Mouse (Mus musculus) MEL (cell line): ENCODE measurements around the gene Micu1.

ENCODE experiments used
- CTCF ChIP-seq, 3 experiments: IDR thresholded peaks in 2 of 3; conservative IDR thresholded peaks in 1 of 3; 2 replicates each; pipeline ENCODE4 v1.5.1; 2011 to 2012; ENCODE audit warnings: low read length in 3 of 3, low read depth in 2 of 3, mild to moderate bottlenecking in 2 of 3, improper control_type of control experiment in 1 of 3, inconsistent platforms in 1 of 3, mixed read lengths in 1 of 3, moderate library complexity in 1 of 3; ENCODE audit not compliant: control insufficient read depth in 1 of 3, insufficient read depth in 1 of 3, poor library complexity in 1 of 3, severe bottlenecking in 1 of 3
- EP300 ChIP-seq, 2 experiments: IDR thresholded peaks; 2 replicates each; pipeline ENCODE4 v1.6.1; 2011; ENCODE audit warnings: improper control_type of control experiment in 2 of 2, low read length in 2 of 2, low read depth in 1 of 2, mild to moderate bottlenecking in 1 of 2
- GATA1 ChIP-seq: IDR thresholded peaks from 2 replicates; pipeline ENCODE4 v1.6.1; 2011; ENCODE audit warnings: low read depth, low read length, improper control_type of control experiment
- JUND ChIP-seq: IDR thresholded peaks from 2 replicates; pipeline ENCODE4 v1.6.1; 2011; ENCODE audit warnings: low read depth, mild to moderate bottlenecking, improper control_type of control experiment, low read length
- KAT2A ChIP-seq: conservative IDR thresholded peaks from 2 replicates; pipeline ENCODE4 v1.6.1; 2012; ENCODE audit warnings: low read depth, low read length, improper control_type of control experiment, inconsistent platforms
- NELFE ChIP-seq: IDR thresholded peaks from 2 replicates; pipeline ENCODE4 v1.6.1; 2011; ENCODE audit warnings: low read depth, low read length, improper control_type of control experiment
- NRF1 ChIP-seq: IDR thresholded peaks from 2 replicates; pipeline ENCODE4 v1.6.1; 2014; ENCODE audit warnings: low read depth, mild to moderate bottlenecking, inconsistent platforms, low read length, improper control_type of control experiment, moderate library complexity; ENCODE audit not compliant: poor library complexity, insufficient read depth, severe bottlenecking
- POLR2A ChIP-seq, 2 experiments: IDR thresholded peaks; 2 replicates each; pipeline ENCODE4 v1.6.1; 2011 to 2012; ENCODE audit warnings: low read length in 2 of 2, mild to moderate bottlenecking in 2 of 2, control low read depth in 1 of 2, improper control_type of control experiment in 1 of 2, low read depth in 1 of 2, moderate library complexity in 1 of 2; ENCODE audit not compliant: control insufficient read depth in 1 of 2, insufficient read depth in 1 of 2, poor library complexity in 1 of 2
- RCOR1 ChIP-seq: IDR thresholded peaks from 2 replicates; pipeline ENCODE4 v1.6.1; 2012; ENCODE audit warnings: low read depth, mild to moderate bottlenecking, inconsistent platforms, low read length, improper control_type of control experiment
- TAL1 ChIP-seq: IDR thresholded peaks from 2 replicates; pipeline ENCODE4 v1.6.1; 2012; ENCODE audit warnings: mild to moderate bottlenecking, inconsistent platforms, low read length, moderate library complexity, mixed read lengths
- ZC3H11A ChIP-seq: IDR thresholded peaks from 2 replicates; pipeline ENCODE4 v1.6.1; 2012; ENCODE audit warnings: low read depth, mild to moderate bottlenecking, inconsistent platforms, low read length, improper control_type of control experiment
- ZNF384 ChIP-seq: IDR thresholded peaks from 2 replicates; pipeline ENCODE4 v1.6.1; 2012; ENCODE audit warnings: low read depth, mild to moderate bottlenecking, inconsistent platforms, low read length, improper control_type of control experiment

GRCm38 (mm10) chr10:59889953-59890751 lies 187.9 kb downstream of the Micu1 start:
- TF ChIP-seq GATA1: no peak
- no peak for TF ChIP-seq CTCF (IDR thresholded peaks at IDR 0.05 in 2 of 3, conservative IDR thresholded peaks at IDR 0.05 in 1 of 3; ENCODE audit: control insufficient read depth in 1 of 3, insufficient read depth in 1 of 3, low read depth in 2 of 3, low read length in 3 of 3, poor library complexity in 1 of 3, severe bottlenecking in 1 of 3)
- TF ChIP-seq JUND: no peak
- no peak for TF ChIP-seq EP300 (IDR thresholded peaks at IDR 0.05; ENCODE audit: low read depth in 1 of 2, low read length in 2 of 2)
- TF ChIP-seq RCOR1: no peak
- TF ChIP-seq TAL1: no peak
- TF ChIP-seq ZC3H11A: no peak
- no peak for TF ChIP-seq POLR2A (IDR thresholded peaks at IDR 0.05; ENCODE audit: control insufficient read depth in 1 of 2, insufficient read depth in 1 of 2, low read depth in 1 of 2, low read length in 2 of 2, poor library complexity in 1 of 2)
- TF ChIP-seq NELFE: no peak
- TF ChIP-seq NRF1: no peak
- no peak for TF ChIP-seq ZNF384
- TF ChIP-seq KAT2A: no peak
